Mouse (Mus musculus) adrenal gland (tissue): ENCODE data around the gene Fmnl2.

Experiments
- intact Hi-C: fragments of 180-260 bp; cut with DNase I; formaldehyde crosslinking; loops from one replicate; pipeline ENCODE4 v1.15.1; 2025

Gene Fmnl2

DNA sequence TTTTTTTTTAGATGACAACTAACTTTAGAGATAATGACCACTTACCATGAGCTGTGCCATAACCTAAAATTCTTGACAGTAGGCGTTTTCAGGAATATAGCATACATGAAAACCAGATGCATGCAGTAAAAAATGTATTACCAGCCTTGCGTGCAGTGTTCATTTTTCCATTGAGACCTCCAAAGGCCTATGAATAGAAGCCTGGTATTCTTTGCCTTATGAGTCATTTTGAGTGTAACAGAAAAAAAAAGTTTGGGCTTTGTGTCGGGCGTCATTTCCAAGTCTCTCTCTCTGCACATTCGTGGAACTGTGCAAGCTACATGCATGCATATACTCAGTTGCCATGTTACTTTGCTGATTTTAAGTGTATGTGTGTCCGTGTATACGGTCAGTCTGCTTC, 123.5 kb downstream of the Fmnl2 start:
- intact Hi-C loops: no loop called here

DNA sequence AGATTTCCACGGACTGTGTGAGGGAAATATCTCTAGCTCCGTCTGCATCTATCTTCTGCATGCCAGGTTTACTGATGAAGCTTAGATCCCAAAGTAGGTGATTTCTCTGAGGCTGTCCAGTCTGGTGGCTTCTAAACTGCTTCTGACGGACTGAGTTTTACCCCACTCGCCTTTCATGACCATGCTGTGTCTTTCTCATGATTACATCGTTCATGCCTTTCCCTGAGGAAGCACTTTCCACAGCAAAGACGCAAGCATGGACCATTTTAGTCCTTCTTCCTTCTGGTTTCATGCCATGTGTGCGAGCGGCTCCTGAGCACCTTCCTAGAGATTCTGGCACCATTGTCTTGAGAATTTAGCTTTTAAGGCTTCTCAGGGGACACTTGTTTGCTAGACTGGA, 123.9 kb downstream of the Fmnl2 start:
- intact Hi-C loops: no loop called here

DNA sequence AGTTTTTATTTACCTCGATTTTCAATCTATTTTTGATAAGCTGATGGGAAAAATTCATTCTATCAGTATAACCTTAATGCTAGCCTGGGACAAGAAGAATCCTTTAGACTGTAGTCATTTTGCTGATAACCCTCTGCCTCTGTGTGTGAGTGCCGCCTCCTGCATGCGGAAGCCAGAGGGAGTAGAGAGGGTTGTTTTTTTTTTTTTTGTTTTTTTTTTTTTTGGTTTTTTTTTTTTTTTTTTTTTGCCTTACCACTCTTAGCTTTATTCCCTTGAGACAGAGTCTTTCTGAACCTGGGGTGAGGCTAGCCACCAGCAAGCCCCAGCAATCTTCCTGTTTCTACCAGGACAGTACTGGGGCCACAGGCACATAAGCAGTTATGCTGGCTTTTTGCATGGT, 124.8 kb downstream of the Fmnl2 start:
- intact Hi-C loops: no loop called here

DNA sequence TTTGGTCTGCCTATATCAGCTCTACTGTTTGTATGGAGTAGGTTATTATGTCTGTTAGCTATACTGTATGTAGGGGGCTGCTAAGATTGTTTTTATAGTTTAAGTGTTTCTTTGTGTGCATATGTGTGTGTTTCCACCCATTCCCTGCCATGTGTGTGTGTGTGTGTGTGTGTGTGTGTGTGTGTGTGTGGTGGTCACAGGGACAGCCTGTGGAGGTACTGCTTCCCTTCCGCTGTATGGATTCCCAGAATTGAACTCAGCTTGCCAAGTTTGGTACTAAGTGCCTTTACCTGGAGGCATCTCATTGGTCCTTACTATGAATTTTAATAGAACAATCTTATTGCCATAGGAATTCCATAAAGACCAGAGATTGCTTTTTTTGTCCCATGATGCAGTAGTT, 126.9 kb downstream of the Fmnl2 start:
- intact Hi-C loops: no loop called here

DNA sequence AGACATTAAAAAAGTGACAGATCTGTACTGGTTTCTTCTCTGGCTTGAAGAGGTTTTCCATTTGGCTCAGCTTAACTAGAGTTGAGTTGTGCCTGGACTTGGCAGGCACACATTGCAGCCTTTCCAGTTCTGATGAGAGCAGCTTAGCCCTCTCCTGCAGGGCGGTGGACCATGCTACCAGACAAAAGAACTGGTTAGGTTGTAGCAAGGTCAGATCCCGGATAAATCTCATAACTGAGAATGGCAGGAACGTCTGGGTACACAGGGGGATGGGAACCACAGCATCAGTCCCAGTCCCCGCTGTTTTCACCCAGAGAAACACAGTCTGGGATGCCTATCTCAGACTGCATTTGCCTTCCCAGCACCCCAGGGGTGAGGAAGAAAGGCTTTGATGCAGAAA, 127.5 kb downstream of the Fmnl2 start:
- intact Hi-C loops: no loop called here

DNA sequence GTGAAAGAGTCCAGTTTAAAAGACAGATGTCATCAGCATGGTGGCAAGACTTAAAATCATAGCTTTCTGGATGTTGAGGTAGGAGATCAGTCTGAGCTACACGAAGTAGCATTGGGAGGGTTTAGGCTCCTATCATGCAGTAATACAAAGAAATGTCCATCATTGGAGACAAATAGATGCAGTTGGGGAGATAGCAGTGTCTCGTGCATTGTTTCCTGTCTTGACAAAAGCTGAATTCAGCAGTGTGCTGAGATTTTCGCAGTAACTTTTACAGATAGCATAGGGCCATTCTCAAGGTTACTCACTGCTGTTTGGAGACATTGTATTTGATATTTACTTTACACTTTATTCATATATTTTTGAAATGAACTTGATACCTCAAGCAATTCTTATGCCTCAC, 128.7 kb downstream of the Fmnl2 start:
- intact Hi-C loops: no loop called here

DNA sequence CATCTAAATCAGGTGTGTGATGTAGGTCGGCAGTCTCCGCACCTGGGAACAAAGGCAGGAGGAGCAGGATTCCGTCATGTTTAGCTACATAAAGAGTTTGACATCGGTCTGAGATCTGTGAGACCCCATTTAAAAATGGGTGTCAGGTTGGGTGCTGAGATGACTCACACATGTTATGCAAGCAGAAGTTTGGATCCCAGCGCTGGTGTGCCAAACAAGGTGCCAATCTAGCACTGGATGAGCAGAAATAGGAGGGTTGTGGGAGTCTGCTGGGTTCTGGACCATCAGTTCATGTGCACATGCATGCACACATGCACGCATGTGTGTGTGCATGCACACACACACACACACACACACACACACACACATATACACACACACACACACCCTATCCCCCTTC, 129.4 kb downstream of the Fmnl2 start:
- intact Hi-C loops: no loop called here

DNA sequence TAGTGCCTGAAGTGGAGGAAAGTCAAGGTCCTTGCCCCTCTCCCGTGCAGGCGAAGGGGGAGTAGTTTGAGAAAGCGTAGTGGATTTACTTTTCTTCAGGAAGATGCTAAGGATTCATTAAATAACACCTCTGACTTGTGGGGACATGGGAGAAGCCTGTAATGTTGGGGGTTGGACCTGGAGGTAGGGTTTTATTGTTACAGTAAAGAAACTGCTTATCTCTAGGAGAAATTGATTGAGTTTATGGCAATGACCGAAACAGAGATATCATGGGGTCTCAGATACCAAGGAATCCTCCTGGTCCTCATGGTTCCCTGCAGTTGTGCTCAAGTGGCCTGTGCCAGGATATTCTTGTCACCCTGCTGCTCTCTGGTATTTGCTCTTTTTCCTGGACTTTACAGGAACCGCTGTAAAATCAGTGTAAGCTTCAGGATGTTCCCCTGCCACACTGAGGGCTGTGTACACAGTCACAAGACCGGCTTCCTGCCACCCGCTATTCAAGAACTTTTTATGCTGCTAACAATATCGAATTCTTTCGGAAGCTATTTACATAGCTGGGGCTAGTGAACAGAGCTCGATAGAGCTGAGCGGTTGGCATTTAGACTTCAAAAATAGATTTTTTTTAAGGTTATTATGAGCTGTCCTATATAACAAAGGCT, 130.1 kb downstream of the Fmnl2 start:
- intact Hi-C loops: no loop called here

DNA sequence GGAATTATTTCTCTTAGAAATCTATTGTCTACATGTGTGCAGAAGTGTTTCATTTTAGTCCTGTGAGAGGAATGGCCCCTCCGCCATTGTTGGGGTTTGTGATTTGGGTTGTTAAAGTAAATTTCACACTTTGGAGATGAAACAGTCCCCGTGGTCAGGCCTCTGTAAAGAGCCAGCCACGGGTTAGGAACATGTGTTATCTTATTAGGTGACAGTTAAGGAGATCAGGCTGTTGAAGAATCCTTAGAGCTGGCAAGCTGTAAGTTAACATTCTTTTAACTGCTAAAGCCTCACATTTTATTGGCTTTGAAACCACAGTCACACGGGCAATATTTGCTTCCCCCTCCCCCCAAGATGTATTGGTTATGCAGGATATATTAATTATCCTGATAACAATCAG, 131.7 kb downstream of the Fmnl2 start:
- intact Hi-C loops: no loop called here

DNA sequence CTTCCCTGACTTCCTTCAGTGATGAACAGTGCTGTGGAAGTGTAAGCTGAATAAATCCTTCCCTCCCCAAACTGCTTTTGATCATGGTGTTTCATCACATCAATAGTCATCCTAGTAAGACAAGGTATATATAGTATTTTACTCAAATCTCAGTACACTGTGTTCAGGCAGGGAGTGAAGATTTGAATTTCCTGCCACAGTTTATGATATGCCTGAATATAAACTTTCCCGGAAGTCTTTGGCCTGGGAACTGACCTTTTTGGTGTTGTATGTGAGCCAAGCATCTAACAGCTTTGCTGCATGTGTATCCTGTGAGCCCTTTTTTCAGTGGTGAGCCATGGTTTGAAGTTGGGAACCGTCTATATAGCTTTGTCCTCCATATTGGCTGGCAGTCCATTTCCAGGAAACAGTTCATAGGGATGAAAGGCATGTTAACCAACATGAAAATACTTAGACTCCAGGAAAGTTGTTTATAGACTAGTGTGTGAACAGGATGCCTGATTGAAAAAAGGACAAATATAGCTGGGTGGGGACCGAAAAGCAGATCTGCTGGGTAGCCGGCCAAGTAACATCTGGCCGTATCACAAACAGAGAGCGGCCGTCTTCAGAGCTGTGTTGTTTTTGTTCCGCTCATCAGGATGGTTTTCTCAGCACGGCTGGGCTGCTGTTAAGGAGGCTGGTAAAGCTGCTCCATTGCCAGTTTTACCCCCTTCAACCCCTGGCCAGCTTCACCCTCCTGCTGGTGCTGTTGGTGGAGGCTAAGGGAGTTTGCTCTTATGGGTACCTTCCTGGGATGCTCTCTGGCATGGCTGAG, 133.4 kb downstream of the Fmnl2 start:
- intact Hi-C loops: no loop called here

DNA sequence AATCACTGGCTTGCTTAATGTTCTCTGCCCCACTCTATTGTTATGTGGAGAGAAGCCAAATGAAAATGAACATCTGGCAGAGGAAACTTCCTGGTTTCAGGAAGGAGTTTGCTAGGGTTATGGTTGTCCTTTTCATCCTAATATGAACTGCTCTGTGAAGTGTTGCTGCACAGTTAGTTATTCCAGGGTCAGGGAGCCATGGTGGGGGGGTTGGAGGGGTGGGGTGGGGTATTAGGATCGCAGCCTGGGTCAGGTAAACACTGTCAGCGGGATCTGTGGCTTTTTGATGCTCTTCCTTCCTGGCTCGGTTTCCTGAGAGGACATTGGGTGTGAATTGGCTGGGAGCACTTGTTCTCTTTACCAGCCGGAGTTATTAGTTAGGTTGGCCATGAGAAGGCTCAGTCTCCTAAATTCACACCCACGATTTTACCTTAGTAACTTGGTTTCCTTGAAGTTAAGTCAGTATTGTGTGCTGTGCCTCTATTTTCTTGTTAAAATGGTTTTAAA, 134.1 kb downstream of the Fmnl2 start:
- intact Hi-C loops: no loop called here

DNA sequence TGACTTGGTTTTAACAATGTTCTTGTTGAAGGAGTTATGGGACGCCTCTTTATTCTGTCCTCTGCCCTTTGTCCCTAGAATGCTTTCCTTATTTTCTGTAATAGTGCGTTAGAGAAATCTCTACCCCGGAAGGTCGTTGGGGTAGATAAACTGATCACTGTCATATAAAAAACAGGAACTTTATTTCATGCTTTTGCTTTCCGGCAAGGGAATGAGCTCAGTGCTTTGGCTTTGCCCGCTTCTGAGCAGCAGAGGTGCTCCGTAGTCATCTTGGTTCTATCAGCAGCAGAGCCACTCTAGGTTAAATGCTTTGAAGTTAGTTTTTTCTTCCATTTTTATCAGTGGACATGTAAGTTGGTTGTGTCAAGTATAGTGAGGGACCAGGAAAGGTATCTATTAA, 135.6 kb downstream of the Fmnl2 start:
- intact Hi-C loops: no loop called here

DNA sequence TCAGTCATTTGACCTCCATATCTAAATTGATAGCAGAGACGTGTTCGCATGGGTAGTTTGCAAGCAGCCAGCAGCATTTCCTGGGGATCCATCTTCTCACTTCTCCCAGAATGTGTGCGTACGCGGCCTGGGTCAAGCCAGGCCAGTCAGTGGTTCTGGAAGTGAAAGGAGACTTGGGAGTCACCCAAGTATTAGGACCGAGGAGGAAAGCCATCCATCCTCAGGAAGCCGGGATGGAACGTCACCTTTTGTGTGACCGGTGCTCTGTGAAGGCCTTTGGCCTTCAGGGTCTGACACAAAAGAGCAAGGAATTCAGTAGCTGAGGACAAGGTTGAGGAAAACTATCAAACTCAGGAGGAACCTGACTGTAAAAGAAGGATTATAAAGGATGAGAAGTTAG, 136.9 kb downstream of the Fmnl2 start:
- intact Hi-C loops: no loop called here

DNA sequence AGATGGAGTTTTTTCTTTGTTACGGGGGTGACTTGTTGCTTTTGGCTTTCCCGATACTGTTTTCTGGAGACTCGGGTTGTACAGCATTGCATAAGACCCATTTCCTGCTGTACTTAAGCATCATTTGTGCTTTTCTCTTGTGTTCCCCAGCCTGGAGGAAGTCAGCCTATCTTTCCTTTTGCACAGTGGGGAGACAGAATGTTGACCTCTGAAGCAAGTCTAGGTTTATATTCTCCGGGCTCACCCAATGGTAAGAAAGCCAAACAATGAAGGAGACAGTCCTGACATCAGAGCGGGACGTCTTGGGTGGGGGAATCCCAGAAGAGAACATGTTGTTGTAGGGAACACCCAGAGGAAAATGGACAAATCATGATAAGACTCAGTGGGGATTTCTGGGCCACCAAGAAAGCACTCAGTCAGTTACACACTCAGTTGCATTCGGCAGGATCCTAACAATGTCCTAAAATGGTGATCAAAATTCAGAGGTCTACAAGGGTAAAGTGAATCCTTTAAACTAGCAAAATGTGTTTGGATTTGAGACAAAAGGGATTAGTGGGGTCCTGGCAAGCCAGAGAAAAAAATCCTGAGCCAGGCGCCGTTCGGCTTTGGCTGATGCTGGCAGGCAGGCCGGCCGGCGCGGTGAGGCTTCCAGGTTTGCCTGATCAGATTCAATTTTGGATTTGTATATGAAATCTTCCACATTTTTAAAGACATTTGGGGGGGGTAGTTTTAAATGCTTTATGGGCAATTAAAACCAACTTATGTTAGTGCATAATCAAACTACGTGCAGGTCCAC, 140.5 kb downstream of the Fmnl2 start:
- intact Hi-C loops: no loop called here

DNA sequence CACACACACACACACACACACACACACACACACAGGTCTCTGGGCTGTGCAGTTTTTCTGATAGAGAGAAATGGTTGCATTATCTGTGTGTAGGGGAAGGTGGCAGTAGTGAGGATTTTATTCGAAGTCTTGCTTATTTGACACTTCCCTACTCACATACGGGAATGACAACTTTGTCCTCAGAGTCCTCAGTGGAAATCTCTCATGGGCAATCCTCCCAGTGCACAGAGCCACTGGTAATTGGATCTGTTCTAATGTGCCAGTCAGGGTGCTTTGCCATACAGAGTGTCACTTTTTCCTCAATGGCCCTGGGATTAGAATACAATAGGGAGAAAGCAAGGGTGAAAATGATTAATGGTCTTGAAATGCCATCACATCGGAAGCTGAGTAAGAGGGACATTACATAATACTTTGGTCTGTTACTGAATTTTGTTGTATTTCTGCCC, 141.9 kb downstream of the Fmnl2 start:
- intact Hi-C loops: no loop called here

DNA sequence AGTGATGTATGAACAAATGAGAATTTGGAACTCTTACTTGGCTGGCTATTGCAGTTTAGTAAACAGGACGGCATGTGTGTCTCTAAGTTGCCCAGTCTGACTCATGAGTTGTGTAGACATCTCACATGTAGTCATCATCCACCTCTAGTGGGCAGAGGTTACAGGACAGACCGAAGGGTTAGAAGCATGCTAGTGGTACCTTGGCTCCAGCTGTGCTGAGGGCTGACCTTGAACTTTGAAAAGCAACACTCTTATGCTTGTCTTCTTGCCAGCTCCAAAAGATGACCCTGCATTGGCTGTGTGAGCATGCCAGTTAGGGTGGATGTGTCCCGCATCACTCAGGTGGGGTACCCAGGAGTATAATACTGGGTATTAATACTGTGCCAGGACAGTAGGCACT, 142.8 kb downstream of the Fmnl2 start:
- intact Hi-C loops: loop anchor here (5.0 kb wide), 1 partner anchor 138 kb away; no protein-coding TSS in a partner anchor

DNA sequence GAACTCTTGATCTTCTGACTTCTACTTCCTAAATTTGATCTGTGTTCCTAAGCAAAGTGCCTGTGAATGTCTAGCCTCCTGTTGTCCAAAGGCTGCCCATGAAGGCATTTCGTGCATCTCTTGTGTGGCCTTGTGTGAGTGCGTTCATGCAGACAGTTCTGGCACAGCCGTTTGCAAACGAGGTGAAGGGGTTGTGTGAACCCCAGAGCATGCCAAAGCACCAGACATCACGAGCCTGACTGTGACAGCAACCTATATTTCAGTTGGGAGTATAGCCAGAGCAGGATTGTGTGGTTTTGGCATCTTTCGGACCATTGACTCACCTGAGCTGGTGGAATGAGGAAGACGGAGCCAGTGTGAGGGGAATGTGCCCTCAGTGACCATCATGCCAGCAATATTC, 148.5 kb downstream of the Fmnl2 start:
- intact Hi-C loops: loop anchor here (5.0 kb wide), 4 partner anchors 66 to 244 kb away; no protein-coding TSS in a partner anchor

DNA sequence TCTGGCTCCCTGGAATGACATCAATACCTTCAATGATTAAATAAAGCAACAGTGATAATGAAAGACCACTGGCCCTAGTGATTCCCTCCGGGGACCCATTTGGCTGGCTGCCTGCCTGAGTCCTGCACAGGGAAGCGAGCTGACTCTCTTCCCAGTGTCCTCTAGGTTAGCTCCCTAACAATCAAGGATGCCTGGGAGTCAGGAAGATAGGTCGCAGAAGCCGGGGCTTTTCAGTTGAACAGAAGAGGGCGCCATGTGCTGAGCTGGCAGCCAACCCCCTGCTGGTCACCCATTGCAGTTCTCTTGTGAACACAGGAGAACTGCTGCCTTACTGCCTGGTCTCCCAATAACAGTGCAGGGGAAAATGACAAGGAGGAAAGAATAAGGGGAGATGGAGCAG, 149.5 kb downstream of the Fmnl2 start:
- intact Hi-C loops: loop anchor here (5.0 kb wide), 4 partner anchors 65 to 245 kb away; no protein-coding TSS in a partner anchor

DNA sequence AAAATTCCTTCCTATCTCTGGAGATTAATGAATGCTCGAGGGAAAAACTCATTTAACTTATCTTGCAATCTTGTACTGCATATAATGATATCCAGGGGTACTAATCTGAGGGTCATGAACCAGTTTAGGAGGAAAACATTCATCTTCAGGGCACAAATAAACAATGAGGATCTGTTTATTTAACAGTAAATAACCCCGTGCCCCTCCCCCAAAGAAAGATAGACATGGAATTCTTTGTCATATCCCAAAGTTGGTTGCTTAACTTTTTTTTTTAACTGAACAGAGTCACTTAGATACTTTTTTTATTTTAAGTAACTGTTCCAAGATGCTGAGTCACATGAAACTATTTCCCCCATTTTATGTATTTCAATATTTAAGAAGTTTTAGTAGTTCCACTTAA, 155.4 kb downstream of the Fmnl2 start:
- intact Hi-C loops: no loop called here

DNA sequence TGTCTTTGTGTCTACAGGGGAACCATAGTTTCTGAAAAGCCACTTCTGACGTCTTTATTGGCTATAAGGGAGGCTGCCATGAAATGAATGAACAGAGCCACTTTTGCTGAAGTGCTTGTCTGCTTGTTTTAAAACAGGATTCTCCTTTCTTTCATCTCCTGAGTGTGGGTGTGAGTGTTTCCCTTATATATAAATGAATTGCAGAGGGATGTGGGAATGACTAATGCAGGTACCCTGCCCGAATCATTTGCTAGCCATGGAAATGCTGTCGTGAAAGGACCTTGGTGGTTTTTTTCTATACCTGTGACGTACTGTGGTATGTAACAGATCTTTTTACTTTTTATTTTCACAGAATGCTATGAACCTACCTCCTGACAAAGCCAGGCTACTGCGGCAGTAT, 156.8 kb downstream of the Fmnl2 start:
- intact Hi-C loops: no loop called here

DNA sequence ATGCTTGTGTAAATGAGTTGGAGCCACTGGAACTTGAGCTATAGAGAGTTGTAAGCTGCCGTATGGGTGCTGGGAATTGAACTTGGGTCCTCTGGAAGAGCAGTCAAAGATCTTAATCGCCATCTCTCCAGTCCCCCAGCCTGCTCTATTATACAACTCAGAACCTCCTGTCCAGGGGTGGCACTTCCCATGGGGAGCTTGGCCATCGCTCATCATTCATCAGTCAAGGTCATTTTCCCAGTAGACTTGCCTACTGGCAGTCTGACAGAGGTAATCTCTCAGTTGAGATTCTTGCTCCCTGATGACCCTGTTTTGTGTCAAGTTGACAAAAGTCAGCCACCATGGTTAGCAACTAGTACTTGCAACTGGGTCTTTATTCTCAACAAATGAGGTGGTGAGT, 165.3 kb downstream of the Fmnl2 start:
- intact Hi-C loops: no loop called here
